Comparison of ENCODE assay signal across 26 mouse cellular contexts in the genomic region with DNA sequence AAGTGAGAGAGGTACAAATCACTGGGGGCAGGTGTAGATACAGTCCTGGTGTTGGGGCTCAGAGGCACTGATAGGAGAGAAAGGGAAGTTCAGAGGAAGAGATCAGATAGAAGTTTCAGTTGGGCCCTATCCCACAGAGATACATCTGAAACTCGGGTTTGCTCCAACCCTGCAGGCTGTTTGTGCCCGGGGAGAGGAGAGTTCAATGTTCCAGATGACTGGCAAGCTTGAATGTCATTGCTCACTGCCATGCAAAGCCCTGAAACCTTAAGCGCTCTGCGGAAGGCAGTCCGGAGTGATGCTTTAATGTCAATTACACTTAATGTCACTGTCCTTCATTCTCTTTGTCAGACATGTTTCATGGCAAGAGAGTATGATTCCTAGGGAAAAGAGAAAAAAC. TPM values are rescaled to one million over a fixed set of nuclear protein-coding genes. Genes with fewer than 3 reads are reported as not detected.
A peak's percentile ranks its signal among the peaks of the same experiment; 100 is the strongest.
DNase-seq lines count a peak whose midpoint lies in the region; ATAC-seq and TF ChIP-seq lines count a peak whose summit lies in the region.
"Had no signal": no experiment of that assay in that cellular context is flagged by ENCODE, and none has a peak within 500 bp of the region (broad histone marks: within the 10 kb centered on the region; RNA-seq: fewer than 3 reads in every experiment).

No protein-coding gene starts in this region.

- WGBS in hindbrain, embryonic 10.5 days, result 53% methylated on average over 5 of the region's 5 CpGs
- WGBS in hindbrain, embryonic 14.5 days, result 43% methylated on average over 5 of the region's 5 CpGs
- 41% methylated on average over 5 of the region's 5 CpGs for WGBS in kidney, embryonic 15.5 days
- WGBS in neural tube, embryonic 14.5 days, result 43% methylated on average over 5 of the region's 5 CpGs
- 42% methylated on average over 5 of the region's 5 CpGs for WGBS in neural tube, embryonic 15.5 days
- 49% methylated on average over 5 of the region's 5 CpGs for WGBS in hindbrain, postnatal 0 days

- H3K9ac ChIP-seq in hindbrain, embryonic 14.5 days, result no peak overlapping the region
- no peak overlapping the region for H3K9ac ChIP-seq in kidney, embryonic 15.5 days
- no peak overlapping the region for H3K9ac ChIP-seq in neural tube, embryonic 14.5 days (replicated peaks; ENCODE audit: low read depth, low read length)
- no peak overlapping the region for H3K9ac ChIP-seq in neural tube, embryonic 15.5 days (replicated peaks)
- no peak overlapping the region for H3K9ac ChIP-seq in hindbrain, postnatal 0 days (replicated peaks; ENCODE audit: low read length)
- H3K9ac ChIP-seq: forebrain, embryonic 13.5 days; forebrain, postnatal 0 days; heart, embryonic 12.5 days; hindbrain, embryonic 15.5 days had no signal

- no peak for TF ChIP-seq CTCF in hindbrain, postnatal 0 days (IDR thresholded peaks at IDR 0.05; ENCODE audit: low read depth)

- no peak overlapping the region for H3K4me2 ChIP-seq in hindbrain, embryonic 14.5 days (replicated peaks)
- no peak overlapping the region for H3K4me2 ChIP-seq in kidney, embryonic 15.5 days
- no peak overlapping the region for H3K4me2 ChIP-seq in neural tube, embryonic 14.5 days (ENCODE audit: low read depth, low read length)
- H3K4me2 ChIP-seq in neural tube, embryonic 15.5 days, result no peak overlapping the region
- no peak overlapping the region for H3K4me2 ChIP-seq in hindbrain, postnatal 0 days (ENCODE audit: low read depth, low read length)
- H3K4me2 ChIP-seq: forebrain, embryonic 13.5 days; heart, embryonic 12.5 days; hindbrain, embryonic 15.5 days had no signal

- peaks cover 30% of the 10 kb centered on the region for H3K4me1 ChIP-seq in hindbrain, embryonic 10.5 days (replicated peaks)
- H3K4me1 ChIP-seq in hindbrain, embryonic 14.5 days (replicated peaks; ENCODE audit: control insufficient read depth, insufficient read depth, low read length), result peaks cover 3% of the 10 kb centered on the region; the same call in 1 of the 2 replicates
- H3K4me1 ChIP-seq in kidney, embryonic 15.5 days, result peaks cover 42% of the 10 kb centered on the region
- H3K4me1 ChIP-seq in neural tube, embryonic 14.5 days (ENCODE audit: control insufficient read depth, insufficient read depth, low read length), result peaks cover 10% of the 10 kb centered on the region; the same call in 1 of the 2 replicates
- peaks cover 24% of the 10 kb centered on the region for H3K4me1 ChIP-seq in neural tube, embryonic 15.5 days
- no peaks in the 10 kb centered on the region; the same call in 1 of the 2 replicates for H3K4me1 ChIP-seq in hindbrain, postnatal 0 days (ENCODE audit: insufficient read depth, low read length)

- H3K9me3 ChIP-seq in hindbrain, embryonic 10.5 days, result no peaks in the 10 kb centered on the region
- no peaks in the 10 kb centered on the region for H3K9me3 ChIP-seq in hindbrain, embryonic 14.5 days (ENCODE audit: control insufficient read depth, low read length)
- no peaks in the 10 kb centered on the region for H3K9me3 ChIP-seq in kidney, embryonic 15.5 days (replicated peaks)
- no peaks in the 10 kb centered on the region for H3K9me3 ChIP-seq in neural tube, embryonic 14.5 days (ENCODE audit: control insufficient read depth, low read length)
- no peaks in the 10 kb centered on the region for H3K9me3 ChIP-seq in neural tube, embryonic 15.5 days (replicated peaks)
- H3K9me3 ChIP-seq in hindbrain, postnatal 0 days (ENCODE audit: low read length), result no peaks in the 10 kb centered on the region
- H3K9me3 ChIP-seq: forebrain, embryonic 13.5 days; heart, embryonic 12.5 days; hindbrain, embryonic 15.5 days had no signal

- no peak overlapping the region for H3K4me3 ChIP-seq in hindbrain, embryonic 10.5 days
- no peak overlapping the region for H3K4me3 ChIP-seq in hindbrain, embryonic 14.5 days (replicated peaks; ENCODE audit: low read length)
- no peak overlapping the region for H3K4me3 ChIP-seq in kidney, embryonic 15.5 days (replicated peaks)
- no peak overlapping the region for H3K4me3 ChIP-seq in neural tube, embryonic 14.5 days (ENCODE audit: low read depth, low read length)
- no peak overlapping the region for H3K4me3 ChIP-seq in neural tube, embryonic 15.5 days (replicated peaks)
- no peak overlapping the region for H3K4me3 ChIP-seq in hindbrain, postnatal 0 days (ENCODE audit: low read length)
- H3K4me3 ChIP-seq: forebrain, embryonic 13.5 days; heart, adult 2 months; heart, embryonic 12.5 days; hindbrain, embryonic 15.5 days had no signal

- H3K36me3 ChIP-seq in hindbrain, embryonic 10.5 days, result no peaks in the 10 kb centered on the region
- no peaks in the 10 kb centered on the region for H3K36me3 ChIP-seq in hindbrain, embryonic 14.5 days (replicated peaks; ENCODE audit: control insufficient read depth, insufficient read depth)
- no peaks in the 10 kb centered on the region for H3K36me3 ChIP-seq in kidney, embryonic 15.5 days
- H3K36me3 ChIP-seq in neural tube, embryonic 14.5 days (ENCODE audit: control insufficient read depth, insufficient read depth, low read length), result no peaks in the 10 kb centered on the region
- no peaks in the 10 kb centered on the region for H3K36me3 ChIP-seq in neural tube, embryonic 15.5 days
- no peaks in the 10 kb centered on the region for H3K36me3 ChIP-seq in hindbrain, postnatal 0 days (ENCODE audit: insufficient read depth, low read length)
- H3K36me3 ChIP-seq: heart, embryonic 12.5 days; hindbrain, embryonic 15.5 days had no signal

- DNase-seq in hindbrain, embryonic 10.5 days (ENCODE audit: low spot score), result no peak
- DNase-seq in hindbrain, embryonic 14.5 days (ENCODE audit: low spot score), result no peak
- DNase-seq in kidney, postnatal 10 days, result no peak
- no peak for DNase-seq in hindbrain, postnatal 0 days (ENCODE audit: low spot score)
- DNase-seq: adrenal gland, adult 2 months; adrenal gland, postnatal 25 days; cerebellum, adult 18-20 months; cerebellum, postnatal 14 days; embryo, embryonic 11 days; forebrain, postnatal 0 days; gastrocnemius, postnatal 14 days; heart, adult 2 months had no signal

- no peak for ATAC-seq in hindbrain, embryonic 14.5 days (ENCODE audit: low FRiP score)
- peak; percentile 30; the same call in 1 of the 2 replicates for ATAC-seq in kidney, embryonic 15.5 days (replicated peaks; ENCODE audit: low FRiP score)
- no peak for ATAC-seq in neural tube, embryonic 14.5 days (ENCODE audit: low read depth)
- no peak for ATAC-seq in neural tube, embryonic 15.5 days (ENCODE audit: low FRiP score)
- peak; percentile 16; the same call in 1 of the 2 replicates for ATAC-seq in hindbrain, postnatal 0 days
- ATAC-seq: forebrain, embryonic 13.5 days; forebrain, postnatal 0 days had no signal

- H3K27me3 ChIP-seq in hindbrain, embryonic 10.5 days (ENCODE audit: insufficient read depth, poor library complexity, severe bottlenecking), result no peaks in the 10 kb centered on the region
- H3K27me3 ChIP-seq in hindbrain, embryonic 14.5 days (ENCODE audit: control insufficient read depth, insufficient read depth, low read length), result no peaks in the 10 kb centered on the region
- H3K27me3 ChIP-seq in kidney, embryonic 15.5 days, result no peaks in the 10 kb centered on the region
- no peaks in the 10 kb centered on the region for H3K27me3 ChIP-seq in neural tube, embryonic 14.5 days (ENCODE audit: control insufficient read depth, insufficient read depth, low read length)
- H3K27me3 ChIP-seq in neural tube, embryonic 15.5 days (replicated peaks), result no peaks in the 10 kb centered on the region
- no peaks in the 10 kb centered on the region for H3K27me3 ChIP-seq in hindbrain, postnatal 0 days (ENCODE audit: insufficient read depth, low read length)
- H3K27me3 ChIP-seq: forebrain, embryonic 13.5 days; heart, embryonic 12.5 days; hindbrain, embryonic 15.5 days had no signal

- peak overlapping the region; percentile 53; the same call in 1 of the 2 replicates for H3K27ac ChIP-seq in hindbrain, embryonic 10.5 days
- no peak overlapping the region for H3K27ac ChIP-seq in hindbrain, embryonic 14.5 days
- 0 out of 2 replicates have a peak overlapping the region, but pooled peaks have one; percentile 52 for H3K27ac ChIP-seq in kidney, embryonic 15.5 days
- H3K27ac ChIP-seq in neural tube, embryonic 14.5 days (ENCODE audit: low read depth, low read length), result peak overlapping the region; percentile 35; the same call in 1 of the 2 replicates
- H3K27ac ChIP-seq in neural tube, embryonic 15.5 days (replicated peaks), result no peak overlapping the region
- no peak overlapping the region for H3K27ac ChIP-seq in hindbrain, postnatal 0 days
- H3K27ac ChIP-seq: forebrain, embryonic 13.5 days; heart, adult 2 months; hindbrain, embryonic 15.5 days had no signal

RNA-seq across cellular contexts. Expression of gene Clmp, which starts 39.2 kb away (rescaled TPM):
- polyA plus RNA-seq in hindbrain, embryonic 10.5 days (2016; fragmentation: Nextera tagmentation; extraction: Ambion mirVana), result 33.7 and 37.0 TPM in 2 replicates
- polyA plus RNA-seq in hindbrain, embryonic 14.5 days (2014; fragmentation: Nextera tagmentation; extraction: Ambion mirVana), result 56.6 and 62.9 TPM in 2 replicates
- polyA plus RNA-seq in kidney, embryonic 15.5 days (2015; fragmentation: Nextera tagmentation; extraction: Ambion mirVana), result 26.7 and 29.9 TPM in 2 replicates
- polyA plus RNA-seq in neural tube, embryonic 14.5 days (2014; fragmentation: Nextera tagmentation; extraction: Ambion mirVana), result 59.2 and 62.0 TPM in 2 replicates
- polyA plus RNA-seq in neural tube, embryonic 15.5 days (2015; fragmentation: Nextera tagmentation; extraction: Ambion mirVana), result 41.7 and 51.2 TPM in 2 replicates
- total RNA-seq in hindbrain, postnatal 0 days (2014; rRNA removed), result 66.0 and 79.5 TPM in 2 replicates
- polyA plus RNA-seq in hindbrain, postnatal 0 days (2015; fragmentation: Nextera tagmentation; extraction: Ambion mirVana), result 42.3 and 43.3 TPM in 2 replicates
- total RNA-seq: CH12.LX; common myeloid progenitor, adult 5-6 weeks had no signal

RNA-seq across cellular contexts. Expression of gene Gm21915, which starts 54.6 kb away (rescaled TPM):
- not detected in 2 replicates for polyA plus RNA-seq in hindbrain, embryonic 10.5 days (2016; fragmentation: Nextera tagmentation; extraction: Ambion mirVana)
- not detected in 2 replicates for polyA plus RNA-seq in hindbrain, embryonic 14.5 days (2014; fragmentation: Nextera tagmentation; extraction: Ambion mirVana)
- not detected in 2 replicates for polyA plus RNA-seq in kidney, embryonic 15.5 days (2015; fragmentation: Nextera tagmentation; extraction: Ambion mirVana)
- not detected in 2 replicates for polyA plus RNA-seq in neural tube, embryonic 14.5 days (2014; fragmentation: Nextera tagmentation; extraction: Ambion mirVana)
- not detected in 2 replicates for polyA plus RNA-seq in neural tube, embryonic 15.5 days (2015; fragmentation: Nextera tagmentation; extraction: Ambion mirVana)
- not detected in 2 replicates for total RNA-seq in hindbrain, postnatal 0 days (2014; rRNA removed)
- polyA plus RNA-seq in hindbrain, postnatal 0 days (2015; fragmentation: Nextera tagmentation; extraction: Ambion mirVana), result not detected in 2 replicates
- total RNA-seq: adrenal gland, adult 2 months; adrenal gland, postnatal 25 days; CH12.LX; common myeloid progenitor, adult 5-6 weeks; forebrain, postnatal 0 days; gastrocnemius, adult 18-20 months; gastrocnemius, postnatal 14 days; heart, adult 2 months; heart, postnatal 25 days had no signal
- polyA plus RNA-seq: adrenal gland, adult 2 months; embryonic facial prominence, embryonic 14.5 days; forebrain, embryonic 13.5 days; forebrain, postnatal 0 days; gonadal fat pad, adult 2 months; heart, adult 2 months; heart, embryonic 12.5 days; heart, embryonic 16.5 days; hindbrain, embryonic 15.5 days; intestine, embryonic 14.5 days had no signal

Comparison
In these comparisons a context has a peak if more than half of its experiments do, and no peak if none do; other contexts are left out.
1. H3K27ac ChIP-seq: peak in hindbrain, embryonic 10.5 days (single experiment), kidney, embryonic 15.5 days (single experiment) and neural tube, embryonic 14.5 days (single experiment); none in hindbrain, embryonic 14.5 days (single experiment), neural tube, embryonic 15.5 days (single experiment) and hindbrain, postnatal 0 days (single experiment).
2. ATAC-seq: peak in kidney, embryonic 15.5 days (single experiment) and hindbrain, postnatal 0 days (single experiment); none in hindbrain, embryonic 14.5 days (single experiment), neural tube, embryonic 14.5 days (single experiment) and neural tube, embryonic 15.5 days (single experiment).